Mouse (Mus musculus) forebrain, embryonic 16.5 days (tissue): ENCODE results near the gene Ces2h. TPM values are rescaled to one million over a fixed set of nuclear protein-coding genes. Genes with fewer than 3 reads are reported as not detected.
"Not testable (repeated sequence)": the region's sequence is repeated elsewhere in the genome, so short reads cannot be mapped to it uniquely, and the experiment has no call there.

Source experiments
- ATAC-seq: fragments of 200-750 bp; cut with Nextera tagmentation; 2 replicates; pipeline ENCODE4 v1.8.0; 2017; ENCODE audit warnings: mild to moderate bottlenecking, moderate library complexity
- H3K27ac ChIP-seq: fragments of 300-500 bp; sonication (generic); 2 replicates; pipeline ENCODE4 v1.5.1; 2014; ENCODE audit warnings: low read length, control low read depth
- H3K27me3 ChIP-seq: fragments of 300-500 bp; sonication (generic); replicated peaks from 2 replicates; pipeline ENCODE4 v1.6.1; 2014; ENCODE audit warnings: low read length; ENCODE audit not compliant: control insufficient read depth, insufficient read depth
- H3K36me3 ChIP-seq: fragments of 300-500 bp; sonication (generic); 2 replicates; pipeline ENCODE4 v1.6.1; 2014; ENCODE audit not compliant: control insufficient read depth, insufficient read depth
- H3K4me1 ChIP-seq: fragments of 300-500 bp; sonication (generic); replicated peaks from 2 replicates; pipeline ENCODE4 v1.6.1; 2014; ENCODE audit warnings: low read length; ENCODE audit not compliant: control insufficient read depth, insufficient read depth
- H3K4me2 ChIP-seq: fragments of 300-500 bp; sonication (generic); 2 replicates; pipeline ENCODE4 v1.6.1; 2014; ENCODE audit warnings: mild to moderate bottlenecking, low read length, control low read depth
- H3K4me3 ChIP-seq: fragments of 300-500 bp; sonication (generic); replicated peaks from 2 replicates; pipeline ENCODE4 v1.5.1; 2014; ENCODE audit warnings: mild to moderate bottlenecking, low read length, control low read depth
- H3K9ac ChIP-seq: fragments of 300-500 bp; sonication (generic); replicated peaks from 2 replicates; pipeline ENCODE4 v1.6.1; 2014; ENCODE audit warnings: low read depth, low read length, control low read depth
- H3K9me3 ChIP-seq: fragments of 300-500 bp; sonication (generic); 2 replicates; pipeline ENCODE4 v1.6.1; 2016; ENCODE audit warnings: low read length; ENCODE audit not compliant: control insufficient read depth
- WGBS: fragments of 180-500 bp; shearing (Covaris S2); extraction: QIAGEN DNeasy Blood & Tissue Kit; methylation state at CpG from one replicate; pipeline ENCODE4 v1.1.7; 2014; 5-methylcytosine and 5-hydroxymethylcytosine counted together
- polyA plus RNA-seq: library from polyadenylated mRNA; unstranded; fragments of >200 nt; fragmentation: Nextera tagmentation; extraction: Ambion mirVana; gene quantifications from 2 replicates; pipeline ENCODE4 v1.2.1, GENCODE M21; 2015

Ces2h gene
- polyA plus RNA-seq, 1 experiment from 2014 or later = not detected

GRCm38 (mm10) chr8:105066761-105067160 is 66.1 kb downstream of the Ces2h start:
- H3K9ac ChIP-seq = no peak overlapping the region
- no peaks in the 10 kb centered on the region for H3K27me3 ChIP-seq
- ATAC-seq = peak; percentile 43; the same call in 1 of the 2 replicates
- H3K4me3 ChIP-seq = no peak overlapping the region
- no peaks in the 10 kb centered on the region for H3K36me3 ChIP-seq
- H3K9me3 ChIP-seq = no peaks in the 10 kb centered on the region
- H3K4me1 ChIP-seq = no peaks in the 10 kb centered on the region
- H3K27ac ChIP-seq = no peak overlapping the region
- WGBS = 0% methylated on average over 1 of the region's 1 CpGs
- no peak overlapping the region for H3K4me2 ChIP-seq

- H3K36me3 ChIP-seq, ATAC-seq, H3K9me3 ChIP-seq, H3K9ac ChIP-seq, H3K4me3 ChIP-seq, H3K4me2 ChIP-seq, H3K27me3 ChIP-seq, H3K4me1 ChIP-seq, H3K27ac ChIP-seq: not testable (repeated sequence)
- 75% methylated on average over 7 of the region's 7 CpGs for WGBS
Measured at GRCm38 (mm10) chr8:105067905-105068304, 67.3 kb downstream of the Ces2h start.

GRCm38 (mm10) chr8:105068971-105069370 is 68.3 kb downstream of the Ces2h start:
- no peaks in the 10 kb centered on the region for H3K9me3 ChIP-seq
- H3K36me3 ChIP-seq = no peaks in the 10 kb centered on the region
- H3K4me1 ChIP-seq = no peaks in the 10 kb centered on the region
- no peak for ATAC-seq
- H3K9ac ChIP-seq = no peak overlapping the region
- no peak overlapping the region for H3K4me3 ChIP-seq
- no peak overlapping the region for H3K27ac ChIP-seq
- no peak overlapping the region for H3K4me2 ChIP-seq
- no peaks in the 10 kb centered on the region for H3K27me3 ChIP-seq

Other genes starting within 250 kb of the Ces2h start
- gene Ces2b, start 169.3 kb upstream of the Ces2h start, polyA plus RNA-seq = 0.36 and 0.44 TPM in 2 replicates
- not detected in 2 replicates for gene Ces2c, start 153.8 kb upstream of the Ces2h start, polyA plus RNA-seq
- not detected in 2 replicates for gene Ces2e, start 74.6 kb upstream of the Ces2h start, polyA plus RNA-seq
- gene Ces2f, start 53.5 kb upstream of the Ces2h start, polyA plus RNA-seq = not detected in 2 replicates
- 0.16 TPM in 1 of 2 replicates, not detected in the other for gene Ces2g, start 39.1 kb upstream of the Ces2h start, polyA plus RNA-seq
- gene Ces3a, start 47.7 kb downstream of the Ces2h start, polyA plus RNA-seq = not detected in 2 replicates
- gene Ces3b, start 82.9 kb downstream of the Ces2h start, polyA plus RNA-seq = not detected in 2 replicates
- 0.11 and 0.29 TPM in 2 replicates for gene Ces4a, start 130.9 kb downstream of the Ces2h start, polyA plus RNA-seq
- 34.2 and 40.1 TPM in 2 replicates for gene Cbfb, start 169.8 kb downstream of the Ces2h start, polyA plus RNA-seq
- 34.3 and 35.7 TPM in 2 replicates for gene D230025D16Rik, start 224.3 kb downstream of the Ces2h start, polyA plus RNA-seq